14 mouse cellular contexts compared by ENCODE assay signal in genomic region chr8:119665270-119665669, GRCm38 (mm10). TPM values are rescaled to one million over a fixed set of nuclear protein-coding genes. Genes with fewer than 3 reads are reported as not detected.
DNase-seq lines count a peak whose midpoint lies in the region; ATAC-seq and TF ChIP-seq lines count a peak whose summit lies in the region.
"Had no signal": no experiment of that assay in that cellular context is flagged by ENCODE, and none has a peak within 500 bp of the region (broad histone marks: within the 10 kb centered on the region; RNA-seq: fewer than 3 reads in every experiment).

No protein-coding gene starts in this region.

- H3K27ac ChIP-seq in heart, adult 2 months = peak overlapping the region; percentile 83
- H3K27ac ChIP-seq in kidney, embryonic 16.5 days (ENCODE audit: low read length) = 0 out of 2 replicates have a peak overlapping the region, but pooled peaks have one; percentile 10
- no peak overlapping the region for H3K27ac ChIP-seq in forebrain, embryonic 12.5 days
- H3K27ac ChIP-seq: liver, embryonic 15.5 days had no signal

- no peak overlapping the region; the same call in 1 of the 2 replicates for H3K9ac ChIP-seq in heart, adult 2 months (ENCODE audit: low read depth, low read length)
- no peak overlapping the region for H3K9ac ChIP-seq in kidney, embryonic 16.5 days (replicated peaks; ENCODE audit: low read length)
- H3K9ac ChIP-seq in forebrain, embryonic 12.5 days = no peak overlapping the region
- H3K9ac ChIP-seq: liver, embryonic 15.5 days had no signal

- H3K4me3 ChIP-seq in heart, adult 2 months = no peak overlapping the region
- H3K4me3 ChIP-seq in kidney, embryonic 16.5 days (ENCODE audit: low read length) = no peak overlapping the region
- H3K4me3 ChIP-seq in forebrain, embryonic 12.5 days (replicated peaks) = no peak overlapping the region
- H3K4me3 ChIP-seq: liver, embryonic 15.5 days had no signal

- H3K36me3 ChIP-seq in heart, adult 2 months (ENCODE audit: control insufficient read depth, insufficient read depth, low read length) = no peaks in the 10 kb centered on the region
- no peaks in the 10 kb centered on the region for H3K36me3 ChIP-seq in kidney, embryonic 16.5 days (ENCODE audit: insufficient read depth, low read length)
- H3K36me3 ChIP-seq in forebrain, embryonic 12.5 days (replicated peaks) = no peaks in the 10 kb centered on the region
- H3K36me3 ChIP-seq: liver, embryonic 15.5 days had no signal

- H3K9me3 ChIP-seq in kidney, embryonic 16.5 days (ENCODE audit: low read length) = no peaks in the 10 kb centered on the region
- no peaks in the 10 kb centered on the region for H3K9me3 ChIP-seq in forebrain, embryonic 12.5 days
- H3K9me3 ChIP-seq: liver, embryonic 15.5 days had no signal

- H3K79me2 ChIP-seq in heart, adult 2 months (replicated peaks; ENCODE audit: control insufficient read depth, insufficient read depth, low read length) = no peaks in the 10 kb centered on the region

- no peak for TF ChIP-seq POLR2A in heart, adult 2 months (IDR thresholded peaks at IDR 0.05; ENCODE audit: insufficient read depth, low read depth, low read length)

- WGBS in heart, adult 2 months = 51% methylated on average over 6 of the region's 6 CpGs
- WGBS in kidney, embryonic 16.5 days = 47% methylated on average over 6 of the region's 6 CpGs
- WGBS in forebrain, embryonic 12.5 days = 87% methylated on average over 6 of the region's 6 CpGs

- no peak for ATAC-seq in kidney, embryonic 16.5 days (ENCODE audit: low FRiP score, low TSS enrichment)
- ATAC-seq in forebrain, embryonic 12.5 days (ENCODE audit: low FRiP score) = no peak
- ATAC-seq: inflammation-experienced regulatory T-cells, adult 6 months had no signal

- H3K27me3 ChIP-seq in heart, adult 2 months (ENCODE audit: control insufficient read depth, insufficient read depth, low read length) = no peaks in the 10 kb centered on the region
- peaks cover 4% of the 10 kb centered on the region; the same call in 1 of the 2 replicates for H3K27me3 ChIP-seq in kidney, embryonic 16.5 days (ENCODE audit: insufficient read depth, low read length)
- H3K27me3 ChIP-seq in forebrain, embryonic 12.5 days = peaks cover 10% of the 10 kb centered on the region; the same call in 1 of the 2 replicates

- no peak for TF ChIP-seq EP300 in heart, adult 2 months (IDR thresholded peaks at IDR 0.05; ENCODE audit: insufficient read depth, low read depth, low read length)

- H3K4me1 ChIP-seq in heart, adult 2 months (ENCODE audit: control insufficient read depth, insufficient read depth, low read length) = peaks cover 16% of the 10 kb centered on the region
- H3K4me1 ChIP-seq in kidney, embryonic 16.5 days (ENCODE audit: insufficient read depth, low read length) = peaks cover 38% of the 10 kb centered on the region
- peaks cover 23% of the 10 kb centered on the region for H3K4me1 ChIP-seq in forebrain, embryonic 12.5 days

- intact Hi-C loops in heart, adult 2 months (cut with DNase I) = no loop called here
- intact Hi-C loops in heart, postnatal 25 days (cut with DNase I) = no loop called here

- H3K4me2 ChIP-seq in kidney, embryonic 16.5 days (replicated peaks; ENCODE audit: low read depth, low read length) = no peak overlapping the region
- no peak overlapping the region for H3K4me2 ChIP-seq in forebrain, embryonic 12.5 days
- H3K4me2 ChIP-seq: liver, embryonic 15.5 days had no signal

- peak; percentile 53 to 55 for DNase-seq in heart, adult 2 months
- no peak for DNase-seq in heart, postnatal 25 days (ENCODE audit: low spot score)
- peak; percentile 42 for DNase-seq in ovary, postnatal 10 days (ENCODE audit: low spot score)
- DNase-seq in ovary, adult 18-20 months (ENCODE audit: low spot score) = no peak
- no peak for DNase-seq in liver
- DNase-seq in left cerebral cortex, adult 9 months (ENCODE audit: low spot score in 2 of 2) = no peak
- DNase-seq: cerebellum, postnatal 36 days; thymus, postnatal 14 days had no signal

- no peak for TF ChIP-seq CTCF in heart, adult 2 months (IDR thresholded peaks at IDR 0.05)

RNA-seq across cellular contexts. Expression of gene Wfdc1, which starts 0.9 kb away (rescaled TPM):
- total RNA-seq in heart, adult 2 months (2021) = 10 to 100 TPM; 27.9 to 33.2 TPM
- polyA plus RNA-seq in heart, adult 2 months (2012; rRNA removed) = 39.0 and 41.4 TPM in 2 replicates
- total RNA-seq in heart, postnatal 25 days (2021) = 10 to 100 TPM; 45.5 to 49.2 TPM
- polyA plus RNA-seq in kidney, embryonic 16.5 days (2015; fragmentation: Nextera tagmentation; extraction: Ambion mirVana) = 2.3 and 3.7 TPM in 2 replicates
- polyA plus RNA-seq in forebrain, embryonic 12.5 days (2016; fragmentation: Nextera tagmentation; extraction: Ambion mirVana) = 0.47 and 1.0 TPM in 2 replicates
- polyA plus RNA-seq: inflammation-experienced regulatory T-cells, adult 6 months had no signal

RNA-seq across cellular contexts. Expression of gene Kcng4, which starts 29.8 kb away (rescaled TPM):
- total RNA-seq in heart, adult 2 months (2021) = under 1 TPM; 0.05 to 0.23 TPM
- 0.33 and 0.41 TPM in 2 replicates for polyA plus RNA-seq in heart, adult 2 months (2012; rRNA removed)
- total RNA-seq in heart, postnatal 25 days (2021) = under 1 TPM; 0.06 to 0.16 TPM
- 0.05 and 0.15 TPM in 2 replicates for polyA plus RNA-seq in kidney, embryonic 16.5 days (2015; fragmentation: Nextera tagmentation; extraction: Ambion mirVana)
- polyA plus RNA-seq in forebrain, embryonic 12.5 days (2016; fragmentation: Nextera tagmentation; extraction: Ambion mirVana) = 0.06 and 0.08 TPM in 2 replicates
- polyA plus RNA-seq: inflammation-experienced regulatory T-cells, adult 6 months; liver, embryonic 15.5 days had no signal

RNA-seq across cellular contexts. Expression of gene Atp2c2, which starts 34.5 kb away (rescaled TPM):
- total RNA-seq in heart, adult 2 months (2021) = under 1 TPM in 1 of 2 experiments, not detected in 1; 0.07 TPM
- 0.59 TPM in 1 of 2 replicates, not detected in the other for polyA plus RNA-seq in heart, adult 2 months (2012; rRNA removed)
- not detected for total RNA-seq in heart, postnatal 25 days (2021)
- 1.9 and 2.7 TPM in 2 replicates for polyA plus RNA-seq in kidney, embryonic 16.5 days (2015; fragmentation: Nextera tagmentation; extraction: Ambion mirVana)
- polyA plus RNA-seq in forebrain, embryonic 12.5 days (2016; fragmentation: Nextera tagmentation; extraction: Ambion mirVana) = 0.26 and 0.87 TPM in 2 replicates
- total RNA-seq: gastrocnemius, adult 8-10 months had no signal
- polyA plus RNA-seq: inflammation-experienced regulatory T-cells, adult 6 months had no signal

RNA-seq across cellular contexts. Expression of gene Adad2, which starts 52.7 kb away (rescaled TPM):
- total RNA-seq in heart, adult 2 months (2021) = not detected
- polyA plus RNA-seq in heart, adult 2 months (2012; rRNA removed) = not detected in 2 replicates
- not detected for total RNA-seq in heart, postnatal 25 days (2021)
- polyA plus RNA-seq in kidney, embryonic 16.5 days (2015; fragmentation: Nextera tagmentation; extraction: Ambion mirVana) = 0.12 and 0.14 TPM in 2 replicates
- polyA plus RNA-seq in forebrain, embryonic 12.5 days (2016; fragmentation: Nextera tagmentation; extraction: Ambion mirVana) = 0.09 and 0.13 TPM in 2 replicates
- total RNA-seq: gastrocnemius, adult 8-10 months; left cerebral cortex, postnatal 10 days had no signal
- polyA plus RNA-seq: inflammation-experienced regulatory T-cells, adult 6 months; liver, embryonic 15.5 days had no signal

Comparison
In these comparisons a context has a peak if more than half of its experiments do, and no peak if none do; other contexts are left out.
1. DNase-seq: peak in heart, adult 2 months (2 of 2) and ovary, postnatal 10 days (single experiment); none in heart, postnatal 25 days (single experiment), ovary, adult 18-20 months (single experiment), liver (single experiment) and left cerebral cortex, adult 9 months (0 of 2).